Comparison of ENCODE assay signal across 7 mouse cellular contexts in genomic region chr15:80082661-80083275, GRCm38 (mm10). TPM values are rescaled to one million over a fixed set of nuclear protein-coding genes. Genes with fewer than 3 reads are reported as not detected.
DNase-seq lines count a peak whose midpoint lies in the region; ATAC-seq lines count a peak whose summit lies in the region.

No protein-coding gene starts in this region.

- peaks cover 10% of the 10 kb centered on the region; the same call in 1 of the 2 replicates for H3K4me1 ChIP-seq in neural tube, embryonic 11.5 days (ENCODE audit: control insufficient read depth, insufficient read depth, low read length)
- peaks cover 26% of the 10 kb centered on the region for H3K4me1 ChIP-seq in embryonic facial prominence, embryonic 12.5 days
- peaks cover 20% of the 10 kb centered on the region for H3K4me1 ChIP-seq in intestine, embryonic 15.5 days (replicated peaks)
- H3K4me1 ChIP-seq in neural tube, embryonic 15.5 days: peaks cover 30% of the 10 kb centered on the region

- no peaks in the 10 kb centered on the region for H3K27me3 ChIP-seq in neural tube, embryonic 11.5 days (ENCODE audit: control insufficient read depth, insufficient read depth, low read length)
- no peaks in the 10 kb centered on the region for H3K27me3 ChIP-seq in embryonic facial prominence, embryonic 12.5 days
- no peaks in the 10 kb centered on the region for H3K27me3 ChIP-seq in intestine, embryonic 15.5 days (replicated peaks)
- no peaks in the 10 kb centered on the region for H3K27me3 ChIP-seq in neural tube, embryonic 15.5 days (replicated peaks)

- peak; percentile 72 for ATAC-seq in neural tube, embryonic 11.5 days (ENCODE audit: insufficient read depth, low FRiP score, low TSS enrichment)
- no peak; the same call in 1 of the 2 replicates for ATAC-seq in embryonic facial prominence, embryonic 12.5 days (ENCODE audit: insufficient number of reproducible peaks, insufficient read depth, low FRiP score, low TSS enrichment)
- peak; percentile 10; the same call in 1 of the 2 replicates for ATAC-seq in intestine, embryonic 15.5 days
- peak; percentile 54 for ATAC-seq in neural tube, embryonic 15.5 days (ENCODE audit: low FRiP score)

- WGBS in neural tube, embryonic 11.5 days: under 1% methylated on average over 21 of the region's 21 CpGs
- under 1% methylated on average over 21 of the region's 21 CpGs for WGBS in embryonic facial prominence, embryonic 12.5 days
- WGBS in intestine, embryonic 15.5 days: under 1% methylated on average over 21 of the region's 21 CpGs
- WGBS in neural tube, embryonic 15.5 days: 1% methylated on average over 21 of the region's 21 CpGs

- H3K4me3 ChIP-seq in neural tube, embryonic 11.5 days (ENCODE audit: low read depth, low read length): peak overlapping the region; percentile 80
- H3K4me3 ChIP-seq in embryonic facial prominence, embryonic 12.5 days: peak overlapping the region; percentile 92
- H3K4me3 ChIP-seq in intestine, embryonic 15.5 days (replicated peaks): peak overlapping the region; percentile 69
- peak overlapping the region; percentile 78 for H3K4me3 ChIP-seq in neural tube, embryonic 15.5 days (replicated peaks)

- H3K4me2 ChIP-seq in neural tube, embryonic 11.5 days (ENCODE audit: low read depth): peak overlapping the region; percentile 88
- peak overlapping the region; percentile 71 for H3K4me2 ChIP-seq in embryonic facial prominence, embryonic 12.5 days (replicated peaks)
- peak overlapping the region; percentile 74 for H3K4me2 ChIP-seq in intestine, embryonic 15.5 days (replicated peaks)
- H3K4me2 ChIP-seq in neural tube, embryonic 15.5 days: peak overlapping the region; percentile 77

- H3K36me3 ChIP-seq in neural tube, embryonic 11.5 days (ENCODE audit: control insufficient read depth, insufficient read depth, low read length): peaks cover 19% of the 10 kb centered on the region
- peaks cover 44% of the 10 kb centered on the region for H3K36me3 ChIP-seq in embryonic facial prominence, embryonic 12.5 days
- peaks cover 36% of the 10 kb centered on the region for H3K36me3 ChIP-seq in intestine, embryonic 15.5 days
- H3K36me3 ChIP-seq in neural tube, embryonic 15.5 days: peaks cover 41% of the 10 kb centered on the region

- no peaks in the 10 kb centered on the region for H3K9me3 ChIP-seq in neural tube, embryonic 11.5 days (ENCODE audit: control insufficient read depth, low read length)
- H3K9me3 ChIP-seq in embryonic facial prominence, embryonic 12.5 days: no peaks in the 10 kb centered on the region
- H3K9me3 ChIP-seq in intestine, embryonic 15.5 days: no peaks in the 10 kb centered on the region
- no peaks in the 10 kb centered on the region for H3K9me3 ChIP-seq in neural tube, embryonic 15.5 days (replicated peaks)

- DNase-seq in neural tube, embryonic 11.5 days (ENCODE audit: low spot score): peak; percentile 28
- no peak for DNase-seq in neural tube, embryonic 10.5 days (ENCODE audit: extremely low spot score, low spot score)
- no peak for DNase-seq in cerebellum, adult 18-20 months
- no peak for DNase-seq in thymus, adult 18-20 months

- peak overlapping the region; percentile 76 for H3K27ac ChIP-seq in neural tube, embryonic 11.5 days (ENCODE audit: low read depth, low read length)
- H3K27ac ChIP-seq in embryonic facial prominence, embryonic 12.5 days: peak overlapping the region; percentile 94
- H3K27ac ChIP-seq in intestine, embryonic 15.5 days: peak overlapping the region; percentile 82
- peak overlapping the region; percentile 90 for H3K27ac ChIP-seq in neural tube, embryonic 15.5 days (replicated peaks)

- peak overlapping the region; percentile 87 for H3K9ac ChIP-seq in neural tube, embryonic 11.5 days (ENCODE audit: low read length)
- H3K9ac ChIP-seq in embryonic facial prominence, embryonic 12.5 days: peak overlapping the region; percentile 95
- H3K9ac ChIP-seq in intestine, embryonic 15.5 days: peak overlapping the region; percentile 84
- peak overlapping the region; percentile 90 for H3K9ac ChIP-seq in neural tube, embryonic 15.5 days (replicated peaks)

RNA-seq across cellular contexts. Expression of gene Syngr1, which starts 8.4 kb away (rescaled TPM):
- 8.7 TPM in 2 replicates for polyA plus RNA-seq in neural tube, embryonic 11.5 days (2014; fragmentation: Nextera tagmentation; extraction: Ambion mirVana)
- polyA plus RNA-seq in embryonic facial prominence, embryonic 12.5 days (2016; fragmentation: Nextera tagmentation; extraction: Ambion mirVana): 6.4 and 8.1 TPM in 2 replicates
- polyA plus RNA-seq in intestine, embryonic 15.5 days (2015; fragmentation: Nextera tagmentation; extraction: Ambion mirVana): 18.2 and 18.7 TPM in 2 replicates
- polyA plus RNA-seq in neural tube, embryonic 15.5 days (2015; fragmentation: Nextera tagmentation; extraction: Ambion mirVana): 59.3 and 64.6 TPM in 2 replicates

RNA-seq across cellular contexts. Expression of gene Rpl3, which starts 8.9 kb away (rescaled TPM):
- 1,003 and 1,056 TPM in 2 replicates for polyA plus RNA-seq in neural tube, embryonic 11.5 days (2014; fragmentation: Nextera tagmentation; extraction: Ambion mirVana)
- polyA plus RNA-seq in embryonic facial prominence, embryonic 12.5 days (2016; fragmentation: Nextera tagmentation; extraction: Ambion mirVana): 944 and 1,004 TPM in 2 replicates
- polyA plus RNA-seq in intestine, embryonic 15.5 days (2015; fragmentation: Nextera tagmentation; extraction: Ambion mirVana): 1,109 and 1,134 TPM in 2 replicates
- polyA plus RNA-seq in neural tube, embryonic 15.5 days (2015; fragmentation: Nextera tagmentation; extraction: Ambion mirVana): 526 and 732 TPM in 2 replicates

RNA-seq across cellular contexts. Expression of gene Tab1, which starts 50.2 kb away (rescaled TPM):
- polyA plus RNA-seq in neural tube, embryonic 11.5 days (2014; fragmentation: Nextera tagmentation; extraction: Ambion mirVana): 35.7 and 36.0 TPM in 2 replicates
- polyA plus RNA-seq in embryonic facial prominence, embryonic 12.5 days (2016; fragmentation: Nextera tagmentation; extraction: Ambion mirVana): 47.5 and 48.5 TPM in 2 replicates
- polyA plus RNA-seq in intestine, embryonic 15.5 days (2015; fragmentation: Nextera tagmentation; extraction: Ambion mirVana): 28.5 and 29.0 TPM in 2 replicates
- 35.9 and 37.4 TPM in 2 replicates for polyA plus RNA-seq in neural tube, embryonic 15.5 days (2015; fragmentation: Nextera tagmentation; extraction: Ambion mirVana)
